Mouse (Mus musculus) limb, embryonic 15.5 days (tissue): Measurements from ENCODE around the gene Scd1. TPM values are rescaled to one million over a fixed set of nuclear protein-coding genes. Genes with fewer than 3 reads are reported as not detected.

Experiments
- ATAC-seq: fragments of 200-750 bp; cut with Nextera tagmentation; 2 replicates; pipeline ENCODE4 v1.8.0; 2017; ENCODE audit warnings: low read depth, moderate TSS enrichment; ENCODE audit not compliant: insufficient number of reproducible peaks, low FRiP score, low TSS enrichment
- H3K27ac ChIP-seq: fragments of 300-500 bp; sonication (generic); 2 replicates; pipeline ENCODE4 v1.5.1; 2015; ENCODE audit warnings: moderate library complexity, mild to moderate bottlenecking, inconsistent platforms
- H3K27me3 ChIP-seq: fragments of 300-500 bp; sonication (generic); 2 replicates; pipeline ENCODE4 v1.6.1; 2015; ENCODE audit warnings: inconsistent platforms
- H3K36me3 ChIP-seq: fragments of 300-500 bp; sonication (generic); 2 replicates; pipeline ENCODE4 v1.6.1; 2015; ENCODE audit warnings: inconsistent platforms
- H3K4me1 ChIP-seq: fragments of 300-500 bp; sonication (generic); 2 replicates; pipeline ENCODE4 v1.6.1; 2015; ENCODE audit warnings: inconsistent platforms
- H3K4me2 ChIP-seq: fragments of 300-500 bp; sonication (generic); 2 replicates; pipeline ENCODE4 v1.6.1; 2015; ENCODE audit warnings: mild to moderate bottlenecking, inconsistent platforms
- H3K4me3 ChIP-seq: fragments of 300-500 bp; sonication (generic); 2 replicates; pipeline ENCODE4 v1.5.1; 2015; ENCODE audit warnings: mild to moderate bottlenecking, inconsistent platforms
- H3K9ac ChIP-seq: fragments of 300-500 bp; sonication (generic); 2 replicates; pipeline ENCODE4 v1.6.1; 2015; ENCODE audit warnings: inconsistent platforms
- H3K9me3 ChIP-seq: fragments of 300-500 bp; sonication (generic); 2 replicates; pipeline ENCODE4 v1.6.1; 2016; ENCODE audit warnings: inconsistent platforms
- WGBS: fragments of 180-500 bp; shearing (Covaris S2); methylation state at CpG from one replicate; pipeline ENCODE4 v1.1.7; 2015; 5-methylcytosine and 5-hydroxymethylcytosine counted together
- polyA plus RNA-seq: library from polyadenylated mRNA; unstranded; fragments of >200 nt; fragmentation: Nextera tagmentation; extraction: Ambion mirVana; gene quantifications from 2 replicates; pipeline ENCODE4 v1.2.1, GENCODE M21; 2015

The Scd1 gene
- polyA plus RNA-seq, 1 experiment from 2014 or later: 6.5 TPM

DNA sequence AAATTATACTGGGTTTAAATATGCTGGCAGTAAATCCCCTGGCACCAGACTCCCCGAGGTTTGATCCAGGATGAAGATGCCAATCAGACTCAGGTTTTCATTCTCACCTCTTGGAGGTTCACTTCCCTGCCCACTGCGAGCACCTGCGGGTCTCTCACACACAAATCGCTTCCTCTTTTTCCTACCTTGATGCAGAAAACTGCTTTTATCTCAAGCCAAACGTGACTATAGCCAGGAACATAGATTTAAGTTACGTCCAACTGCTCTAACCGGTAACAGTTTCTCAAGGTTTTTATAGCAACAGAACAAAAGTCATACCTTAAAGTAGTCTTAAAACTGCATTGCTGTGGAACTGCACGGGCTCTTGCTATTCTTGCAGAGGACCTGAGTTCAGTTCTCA is 58.0 kb downstream of the Scd1 start:
- H3K4me3 ChIP-seq: no peak overlapping the region
- ATAC-seq: no peak
- no peaks in the 10 kb centered on the region for H3K9me3 ChIP-seq
- H3K36me3 ChIP-seq: no peaks in the 10 kb centered on the region
- H3K4me1 ChIP-seq: no peaks in the 10 kb centered on the region
- no peak overlapping the region for H3K4me2 ChIP-seq
- H3K27ac ChIP-seq: no peak overlapping the region
- H3K27me3 ChIP-seq: no peaks in the 10 kb centered on the region
- no peak overlapping the region for H3K9ac ChIP-seq
- 84% methylated on average over 8 of the region's 8 CpGs for WGBS

Other genes starting within 250 kb of the Scd1 start
- gene Pkd2l1, start 215.4 kb downstream of the Scd1 start, polyA plus RNA-seq: not detected in 2 replicates
- gene Scd3, start 204.6 kb downstream of the Scd1 start, polyA plus RNA-seq: 0.15 and 0.29 TPM in 2 replicates
- gene Scd2, start 114.2 kb downstream of the Scd1 start, polyA plus RNA-seq: 200 and 221 TPM in 2 replicates
- 0.20 and 0.41 TPM in 2 replicates for gene Scd4, start 74.8 kb downstream of the Scd1 start, polyA plus RNA-seq
- gene Wnt8b, start 85.6 kb upstream of the Scd1 start, polyA plus RNA-seq: not detected in 2 replicates
- gene Sec31b, start 138.0 kb upstream of the Scd1 start, polyA plus RNA-seq: 0.35 and 0.42 TPM in 2 replicates
- gene Gm20538, start 145.0 kb upstream of the Scd1 start, polyA plus RNA-seq: not detected in 2 replicates
- 426 and 467 TPM in 2 replicates for gene Ndufb8, start 147.6 kb upstream of the Scd1 start, polyA plus RNA-seq
- 31.2 and 34.5 TPM in 2 replicates for gene Hif1an, start 155.0 kb upstream of the Scd1 start, polyA plus RNA-seq